In genomic region chr10:17213310-17214064, GRCm38 (mm10) we compare ENCODE assay signal across 7 mouse cellular contexts.
DNase-seq lines count a peak whose midpoint lies in the region; ATAC-seq and TF ChIP-seq lines count a peak whose summit lies in the region.

No protein-coding gene starts in this region.

- no peaks in the 10 kb centered on the region for H3K9me3 ChIP-seq in lung, embryonic 14.5 days (ENCODE audit: low read depth, low read length)
- H3K9me3 ChIP-seq in forebrain, embryonic 11.5 days (ENCODE audit: control insufficient read depth, low read length): no peaks in the 10 kb centered on the region
- no peaks in the 10 kb centered on the region for H3K9me3 ChIP-seq in limb, embryonic 10.5 days (replicated peaks)
- no peaks in the 10 kb centered on the region for H3K9me3 ChIP-seq in stomach, embryonic 15.5 days

- no peaks in the 10 kb centered on the region for H3K4me1 ChIP-seq in lung, embryonic 14.5 days (ENCODE audit: insufficient read depth)
- no peaks in the 10 kb centered on the region for H3K4me1 ChIP-seq in forebrain, embryonic 11.5 days (replicated peaks; ENCODE audit: control insufficient read depth, insufficient read depth, low read length)
- H3K4me1 ChIP-seq in limb, embryonic 10.5 days: peaks cover 28% of the 10 kb centered on the region
- no peaks in the 10 kb centered on the region for H3K4me1 ChIP-seq in stomach, embryonic 15.5 days

- no peaks in the 10 kb centered on the region for H3K36me3 ChIP-seq in lung, embryonic 14.5 days (ENCODE audit: insufficient read depth)
- H3K36me3 ChIP-seq in forebrain, embryonic 11.5 days (ENCODE audit: control insufficient read depth, insufficient read depth, low read length): no peaks in the 10 kb centered on the region
- H3K36me3 ChIP-seq in limb, embryonic 10.5 days: no peaks in the 10 kb centered on the region
- no peaks in the 10 kb centered on the region for H3K36me3 ChIP-seq in stomach, embryonic 15.5 days

- peak; percentile 77 for ATAC-seq in lung, embryonic 14.5 days (ENCODE audit: insufficient read depth)
- peak; percentile 27; the same call in 1 of the 2 replicates for ATAC-seq in forebrain, embryonic 11.5 days (replicated peaks; ENCODE audit: low FRiP score)
- peak; percentile 35; the same call in 1 of the 2 replicates for ATAC-seq in stomach, embryonic 15.5 days (ENCODE audit: insufficient read depth, low FRiP score, low read depth)

- no peak overlapping the region for H3K4me3 ChIP-seq in lung, embryonic 14.5 days (ENCODE audit: low read depth, low read length)
- H3K4me3 ChIP-seq in forebrain, embryonic 11.5 days (ENCODE audit: low read depth, low read length): no peak overlapping the region
- peak overlapping the region; percentile 19 for H3K4me3 ChIP-seq in limb, embryonic 10.5 days
- H3K4me3 ChIP-seq in stomach, embryonic 15.5 days (replicated peaks): no peak overlapping the region
- no peak overlapping the region for H3K4me3 ChIP-seq in left cerebral cortex, adult 2 months

- 22% methylated on average over 6 of the region's 7 CpGs for WGBS in lung, embryonic 14.5 days
- 57% methylated on average over 7 of the region's 7 CpGs for WGBS in forebrain, embryonic 11.5 days
- WGBS in limb, embryonic 10.5 days: 18% methylated on average over 7 of the region's 7 CpGs
- whole genome bisulfite sequencing in stomach, embryonic 15.5 days: 36% methylated on average over 7 of the region's 7 CpGs

- no peak for TF ChIP-seq CTCF in lung, embryonic 14.5 days (IDR thresholded peaks at IDR 0.05; ENCODE audit: low read depth)
- TF ChIP-seq CTCF in left cerebral cortex, adult 2 months (IDR thresholded peaks at IDR 0.05): no peak

- H3K27me3 ChIP-seq in lung, embryonic 14.5 days (ENCODE audit: insufficient read depth, low read length): no peaks in the 10 kb centered on the region
- H3K27me3 ChIP-seq in forebrain, embryonic 11.5 days (ENCODE audit: control insufficient read depth, insufficient read depth, low read length): no peaks in the 10 kb centered on the region
- H3K27me3 ChIP-seq in limb, embryonic 10.5 days (ENCODE audit: low read depth, poor library complexity, severe bottlenecking): no peaks in the 10 kb centered on the region
- no peaks in the 10 kb centered on the region for H3K27me3 ChIP-seq in stomach, embryonic 15.5 days (replicated peaks)

- H3K4me2 ChIP-seq in lung, embryonic 14.5 days: peak overlapping the region; percentile 35
- H3K4me2 ChIP-seq in forebrain, embryonic 11.5 days (ENCODE audit: low read depth, low read length, severe bottlenecking): no peak overlapping the region
- H3K4me2 ChIP-seq in stomach, embryonic 15.5 days: peak overlapping the region; percentile 4; the same call in 1 of the 2 replicates

- H3K9ac ChIP-seq in lung, embryonic 14.5 days: no peak overlapping the region
- H3K9ac ChIP-seq in forebrain, embryonic 11.5 days (ENCODE audit: low read length): no peak overlapping the region
- H3K9ac ChIP-seq in stomach, embryonic 15.5 days: no peak overlapping the region

- H3K27ac ChIP-seq in lung, embryonic 14.5 days (ENCODE audit: low read depth): peak overlapping the region; percentile 63
- no peak overlapping the region for H3K27ac ChIP-seq in forebrain, embryonic 11.5 days (ENCODE audit: low read depth, low read length)
- H3K27ac ChIP-seq in limb, embryonic 10.5 days: peak overlapping the region; percentile 72
- H3K27ac ChIP-seq in stomach, embryonic 15.5 days: peak overlapping the region; percentile 55; the same call in 1 of the 2 replicates
- H3K27ac ChIP-seq in left cerebral cortex, adult 2 months: no peak overlapping the region

- peak; percentile 75 for DNase-seq in lung, embryonic 14.5 days
- DNase-seq in lung, adult 18-20 months: no peak
- DNase-seq in forebrain, embryonic 11.5 days (ENCODE audit: low spot score): no peak
- DNase-seq in limb, embryonic 10.5 days (ENCODE audit: low spot score): peak; percentile 68
- no peak for DNase-seq in adrenal gland, adult (ENCODE audit: inconsistent age in 2 of 2, low spot score in 1 of 2)
- no peak for DNase-seq in left cerebral cortex, adult 2 months (ENCODE audit: extremely low spot score in 1 of 2, low spot score in 2 of 2)

- intact Hi-C loops in left cerebral cortex, adult 2 months (cut with DNase I): loop anchor here (5.0 to 10.0 kb wide), 2 partner anchors 509 to 1909 kb away; partner anchors contain the start of gene Cited2

Comparison
In these comparisons a context has a peak if more than half of its experiments do, and no peak if none do; other contexts are left out.
1. DNase-seq: peak in lung, embryonic 14.5 days (single experiment) and limb, embryonic 10.5 days (single experiment); none in lung, adult 18-20 months (0 of 2), forebrain, embryonic 11.5 days (single experiment), adrenal gland, adult (0 of 2) and left cerebral cortex, adult 2 months (0 of 2).
2. ATAC-seq: peak in every context shown above with its lines; median percentile 77 in lung, embryonic 14.5 days; 35 in stomach, embryonic 15.5 days; 27 in forebrain, embryonic 11.5 days.
3. H3K27ac ChIP-seq: peak in lung, embryonic 14.5 days (single experiment), limb, embryonic 10.5 days (single experiment) and stomach, embryonic 15.5 days (single experiment); none in forebrain, embryonic 11.5 days (single experiment) and left cerebral cortex, adult 2 months (single experiment).